Mouse (Mus musculus): ENCODE data around the gene Galntl6. TPM values are rescaled to one million over a fixed set of nuclear protein-coding genes. Genes with fewer than 3 reads are reported as not detected.

The Galntl6 gene
- polyA plus RNA-seq, 1 experiment, result not detected

DNA sequence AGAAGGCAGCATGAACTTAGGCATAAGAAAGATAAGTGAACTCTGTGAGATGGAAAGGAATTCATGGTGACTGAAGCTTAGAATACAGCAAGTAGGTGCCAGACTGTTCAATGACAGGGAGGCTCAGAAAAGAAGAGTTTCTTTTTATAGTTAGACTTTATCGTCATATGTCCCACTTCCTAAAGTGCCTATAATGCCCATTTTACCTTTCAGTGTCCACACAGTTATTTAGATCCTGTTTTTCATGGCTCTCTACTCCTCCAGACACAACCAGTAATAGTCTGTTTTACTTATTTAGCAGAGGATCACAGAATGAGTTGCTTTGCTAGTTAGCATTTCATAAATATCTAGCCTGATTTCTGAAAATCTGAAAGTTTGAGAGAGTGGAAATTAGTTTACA, 838.7 kb downstream of the Galntl6 start:
- no peak overlapping the region for H3ac ChIP-seq (ENCODE audit: control insufficient read depth, insufficient read length)
- H3K79me2 ChIP-seq (ENCODE audit: control insufficient read depth, insufficient read depth), result no peaks in the 10 kb centered on the region
- no peaks in the 10 kb centered on the region for H3K36me3 ChIP-seq (ENCODE audit: control insufficient read depth, insufficient read depth)
- no peak overlapping the region for H3K4me2 ChIP-seq (ENCODE audit: low read depth)
- TF ChIP-seq MAX (IDR thresholded peaks at IDR 0.05; ENCODE audit: low read depth), result no peak
- no peak for TF ChIP-seq TCF3 (IDR thresholded peaks at IDR 0.05; ENCODE audit: insufficient read length, low read depth)
- TF ChIP-seq MYOG (IDR thresholded peaks at IDR 0.05; ENCODE audit: control insufficient read depth in 1 of 3, insufficient read depth in 1 of 3, insufficient read length in 2 of 3, low read depth in 2 of 3), result no peak
- TF ChIP-seq SRF (IDR thresholded peaks at IDR 0.05; ENCODE audit: control insufficient read depth, insufficient read length, low read depth), result no peak
- no peak for TF ChIP-seq USF1 (IDR thresholded peaks at IDR 0.05; ENCODE audit: low read depth)
- TF ChIP-seq REST (IDR thresholded peaks at IDR 0.05; ENCODE audit: insufficient read depth, insufficient read length), result no peak
- TF ChIP-seq MYOD1 (IDR thresholded peaks at IDR 0.05; ENCODE audit: control insufficient read depth in 1 of 3, insufficient read length in 2 of 3, low read depth in 2 of 3), result no peak
- no peak for TF ChIP-seq E2F4 (IDR thresholded peaks at IDR 0.05; ENCODE audit: insufficient read depth)
- H3K27me3 ChIP-seq (ENCODE audit: control insufficient read depth, insufficient read depth, insufficient read length), result no peaks in the 10 kb centered on the region
- no peak overlapping the region for H3K4me3 ChIP-seq

GRCm38 (mm10) chr8:58032271-58032670, 880.2 kb downstream of the Galntl6 start:
- no peak overlapping the region for H3K4me3 ChIP-seq
- H3K4me2 ChIP-seq (ENCODE audit: low read depth), result no peak overlapping the region
- no peaks in the 10 kb centered on the region for H3K27me3 ChIP-seq (ENCODE audit: control insufficient read depth, insufficient read depth, insufficient read length)
- H3K79me2 ChIP-seq (ENCODE audit: control insufficient read depth, insufficient read depth), result no peaks in the 10 kb centered on the region
- no peaks in the 10 kb centered on the region for H3K36me3 ChIP-seq (ENCODE audit: control insufficient read depth, insufficient read depth)
- no peak overlapping the region for H3ac ChIP-seq (ENCODE audit: control insufficient read depth, insufficient read length)
- TF ChIP-seq POLR2A (IDR thresholded peaks at IDR 0.05; ENCODE audit: insufficient read length, low read depth) (no peak), USF1 (IDR thresholded peaks at IDR 0.05; ENCODE audit: low read depth) (no peak), REST (IDR thresholded peaks at IDR 0.05; ENCODE audit: insufficient read depth, insufficient read length) (no peak), E2F4 (IDR thresholded peaks at IDR 0.05; ENCODE audit: insufficient read depth) (no peak), MYOG (IDR thresholded peaks at IDR 0.05; ENCODE audit: control insufficient read depth in 1 of 3, insufficient read depth in 1 of 3, insufficient read length in 2 of 3, low read depth in 2 of 3) (no peak), POLR2AphosphoS2 (IDR thresholded peaks at IDR 0.05; ENCODE audit: insufficient read length, low read depth) (no peak), MYOD1 (IDR thresholded peaks at IDR 0.05; ENCODE audit: control insufficient read depth in 1 of 3, insufficient read length in 2 of 3, low read depth in 2 of 3) (no peak), TCF12 (IDR thresholded peaks at IDR 0.05; ENCODE audit: insufficient read depth, poor library complexity, severe bottlenecking) (no peak), SRF (IDR thresholded peaks at IDR 0.05; ENCODE audit: control insufficient read depth, insufficient read length, low read depth) (no peak), TCF3 (IDR thresholded peaks at IDR 0.05; ENCODE audit: insufficient read length, low read depth) (no peak), CEBPB (IDR thresholded peaks at IDR 0.05; ENCODE audit: insufficient read depth, poor library complexity, severe bottlenecking) (no peak)

DNA sequence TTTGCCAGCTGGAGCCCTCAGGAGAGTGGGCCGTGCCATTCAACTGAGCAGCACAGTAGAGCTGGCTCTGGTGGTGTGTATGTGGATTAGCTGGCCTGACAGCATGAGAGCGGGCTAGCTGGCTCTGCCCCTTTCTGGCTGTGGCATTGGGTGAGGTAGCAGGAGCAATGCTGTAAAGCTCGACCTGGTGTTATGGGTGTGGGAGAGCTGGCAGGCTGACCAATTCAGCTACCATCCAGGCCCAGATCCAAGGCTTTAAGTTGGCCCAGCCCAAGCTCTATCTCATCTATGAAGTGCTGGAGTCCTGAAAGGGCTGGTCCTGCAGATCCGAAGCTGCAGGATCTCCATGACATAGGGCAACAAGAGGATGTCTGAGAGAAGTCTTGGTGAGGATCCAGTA, 886.9 kb downstream of the Galntl6 start:
- H3K4me2 ChIP-seq (ENCODE audit: low read depth), result no peak overlapping the region
- no peaks in the 10 kb centered on the region for H3K27me3 ChIP-seq (ENCODE audit: control insufficient read depth, insufficient read depth, insufficient read length)
- TF ChIP-seq POLR2A (IDR thresholded peaks at IDR 0.05; ENCODE audit: insufficient read length, low read depth), result no peak
- TF ChIP-seq MYOD1 (IDR thresholded peaks at IDR 0.05; ENCODE audit: control insufficient read depth in 1 of 3, insufficient read length in 2 of 3, low read depth in 2 of 3), result no peak
- TF ChIP-seq MAX (IDR thresholded peaks at IDR 0.05; ENCODE audit: low read depth), result no peak
- TF ChIP-seq POLR2AphosphoS2 (IDR thresholded peaks at IDR 0.05; ENCODE audit: insufficient read length, low read depth), result no peak
- no peak for TF ChIP-seq MYOG (IDR thresholded peaks at IDR 0.05; ENCODE audit: control insufficient read depth in 1 of 3, insufficient read depth in 1 of 3, insufficient read length in 2 of 3, low read depth in 2 of 3)
- no peak for TF ChIP-seq TCF3 (IDR thresholded peaks at IDR 0.05; ENCODE audit: insufficient read length, low read depth)
- TF ChIP-seq E2F4 (IDR thresholded peaks at IDR 0.05; ENCODE audit: insufficient read depth), result no peak
- TF ChIP-seq TCF12 (IDR thresholded peaks at IDR 0.05; ENCODE audit: insufficient read depth, poor library complexity, severe bottlenecking), result no peak
- no peak overlapping the region for H3K4me3 ChIP-seq
- H3K79me2 ChIP-seq (ENCODE audit: control insufficient read depth, insufficient read depth), result no peaks in the 10 kb centered on the region
- H3K36me3 ChIP-seq (ENCODE audit: control insufficient read depth, insufficient read depth), result no peaks in the 10 kb centered on the region
- H3ac ChIP-seq (ENCODE audit: control insufficient read depth, insufficient read length), result no peak overlapping the region

DNA sequence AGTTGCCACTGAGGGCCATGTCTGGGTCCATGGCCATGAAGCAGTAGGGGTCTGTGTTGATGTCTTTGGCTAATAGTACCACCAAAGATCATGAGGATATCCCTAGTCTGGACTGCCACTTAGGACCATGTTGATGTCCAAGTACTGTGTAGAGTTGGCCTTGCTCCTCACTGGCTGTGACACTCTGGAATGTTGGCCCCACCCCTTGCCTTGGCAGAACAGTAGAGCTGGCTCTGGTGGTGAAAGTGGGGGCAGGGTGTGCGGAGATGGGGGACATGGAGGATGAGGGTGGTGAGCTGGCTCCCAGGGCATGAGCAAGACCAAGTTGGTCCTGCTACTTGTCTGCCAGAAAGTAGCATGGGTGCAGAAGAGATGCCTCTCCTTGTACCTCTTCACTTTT, 887.3 kb downstream of the Galntl6 start:
- no peaks in the 10 kb centered on the region for H3K27me3 ChIP-seq (ENCODE audit: control insufficient read depth, insufficient read depth, insufficient read length)
- H3K79me2 ChIP-seq (ENCODE audit: control insufficient read depth, insufficient read depth), result no peaks in the 10 kb centered on the region
- H3K4me3 ChIP-seq, result no peak overlapping the region
- H3ac ChIP-seq (ENCODE audit: control insufficient read depth, insufficient read length), result no peak overlapping the region
- no peaks in the 10 kb centered on the region for H3K36me3 ChIP-seq (ENCODE audit: control insufficient read depth, insufficient read depth)
- H3K4me2 ChIP-seq (ENCODE audit: low read depth), result no peak overlapping the region
- no peak for TF ChIP-seq CEBPB (IDR thresholded peaks at IDR 0.05; ENCODE audit: insufficient read depth, poor library complexity, severe bottlenecking)
- TF ChIP-seq USF1 (IDR thresholded peaks at IDR 0.05; ENCODE audit: low read depth), result no peak
- no peak for TF ChIP-seq MAX (IDR thresholded peaks at IDR 0.05; ENCODE audit: low read depth)
- TF ChIP-seq E2F4 (IDR thresholded peaks at IDR 0.05; ENCODE audit: insufficient read depth), result no peak
- TF ChIP-seq SRF (IDR thresholded peaks at IDR 0.05; ENCODE audit: control insufficient read depth, insufficient read length, low read depth), result no peak
- TF ChIP-seq POLR2A (IDR thresholded peaks at IDR 0.05; ENCODE audit: insufficient read length, low read depth), result no peak

DNA sequence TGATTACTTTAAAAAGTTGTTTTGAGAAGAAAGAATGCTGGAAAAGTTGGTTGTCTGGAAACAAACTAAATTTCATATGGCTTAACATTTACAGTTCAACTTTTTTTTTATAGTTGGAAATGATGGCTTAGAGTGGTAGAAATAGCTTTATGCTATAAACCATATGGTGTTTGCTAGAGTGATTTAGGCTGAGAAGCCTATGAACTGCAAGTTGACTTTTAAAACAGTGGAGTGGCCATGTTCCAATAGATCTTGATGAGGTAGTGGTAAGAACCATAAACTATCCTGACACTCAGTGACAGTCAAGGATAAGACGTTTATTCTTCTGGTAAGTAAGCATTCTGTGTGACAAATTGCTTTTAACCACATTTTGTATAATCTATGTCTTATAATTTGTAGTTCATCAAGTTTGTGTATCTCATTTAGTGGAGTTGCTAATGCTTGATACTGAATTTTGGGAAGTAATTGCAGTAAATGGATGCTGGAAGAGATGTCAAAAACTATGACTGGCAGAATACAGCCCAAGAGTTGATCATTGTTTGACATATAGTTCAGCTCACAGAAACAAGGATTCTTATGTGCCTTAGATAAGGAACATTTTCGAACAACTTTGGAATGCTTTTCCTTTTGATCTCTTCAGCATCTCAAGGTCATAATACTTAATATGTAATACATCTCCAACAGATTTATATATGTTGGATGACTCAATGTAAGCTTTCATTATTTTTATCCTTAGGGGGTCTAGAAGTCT, 888.8 kb downstream of the Galntl6 start:
- Histone ChIP-seq H3ac (ENCODE audit: control insufficient read depth, insufficient read length) (no peak overlapping the region), H3K4me2 (ENCODE audit: low read depth) (no peak overlapping the region), H3K4me3 (no peak overlapping the region), H3K36me3 (ENCODE audit: control insufficient read depth, insufficient read depth) (no peaks in the 10 kb centered on the region), H3K79me2 (ENCODE audit: control insufficient read depth, insufficient read depth) (no peaks in the 10 kb centered on the region), H3K27me3 (ENCODE audit: control insufficient read depth, insufficient read depth, insufficient read length) (no peaks in the 10 kb centered on the region)
- TF ChIP-seq TCF3 (IDR thresholded peaks at IDR 0.05; ENCODE audit: insufficient read length, low read depth) (no peak), CEBPB (IDR thresholded peaks at IDR 0.05; ENCODE audit: insufficient read depth, poor library complexity, severe bottlenecking) (no peak), SRF (IDR thresholded peaks at IDR 0.05; ENCODE audit: control insufficient read depth, insufficient read length, low read depth) (no peak), POLR2AphosphoS2 (IDR thresholded peaks at IDR 0.05; ENCODE audit: insufficient read length, low read depth) (no peak), REST (IDR thresholded peaks at IDR 0.05; ENCODE audit: insufficient read depth, insufficient read length) (no peak), E2F4 (IDR thresholded peaks at IDR 0.05; ENCODE audit: insufficient read depth) (no peak), MAX (IDR thresholded peaks at IDR 0.05; ENCODE audit: low read depth) (no peak), POLR2A (IDR thresholded peaks at IDR 0.05; ENCODE audit: insufficient read length, low read depth) (no peak), TCF12 (IDR thresholded peaks at IDR 0.05; ENCODE audit: insufficient read depth, poor library complexity, severe bottlenecking) (no peak), MYOD1 (IDR thresholded peaks at IDR 0.05; ENCODE audit: control insufficient read depth in 1 of 3, insufficient read length in 2 of 3, low read depth in 2 of 3) (no peak), MYOG (IDR thresholded peaks at IDR 0.05; ENCODE audit: control insufficient read depth in 1 of 3, insufficient read depth in 1 of 3, insufficient read length in 2 of 3, low read depth in 2 of 3) (no peak), USF1 (IDR thresholded peaks at IDR 0.05; ENCODE audit: low read depth) (no peak)

Measured in myocyte (in vitro differentiated cells).